Mouse (Mus musculus): ENCODE measurements around the gene Lhfp.
"Not testable (repeated sequence)": the region's sequence is repeated elsewhere in the genome, so short reads cannot be mapped to it uniquely, and the experiment has no call there.

Lhfp gene

GRCm38 (mm10) chr3:53100210-53100609 is 58.9 kb downstream of the Lhfp start:
- DNase-seq (ENCODE audit: low spot score in 2 of 2) = no peak

GRCm38 (mm10) chr3:53100803-53101202 is 59.5 kb downstream of the Lhfp start:
- no peak for DNase-seq (ENCODE audit: low spot score in 2 of 2)

GRCm38 (mm10) chr3:53101711-53102110 is 60.4 kb downstream of the Lhfp start:
- DNase-seq (ENCODE audit: low spot score in 2 of 2) = no peak

GRCm38 (mm10) chr3:53102131-53102756 is 60.9 kb downstream of the Lhfp start:
- DNase-seq (ENCODE audit: low spot score in 2 of 2) = no peak

GRCm38 (mm10) chr3:53102757-53103153 is 61.4 kb downstream of the Lhfp start:
- no peak for DNase-seq (ENCODE audit: low spot score in 2 of 2)

- no peak for DNase-seq (ENCODE audit: low spot score in 2 of 2)
Observed at GRCm38 (mm10) chr3:53108594-53109373, 67.5 kb downstream of the Lhfp start.

GRCm38 (mm10) chr3:53109879-53110278 is 68.6 kb downstream of the Lhfp start:
- DNase-seq (ENCODE audit: low spot score in 2 of 2) = no peak

- DNase-seq (ENCODE audit: low spot score in 2 of 2) = no peak
Observed at GRCm38 (mm10) chr3:53112048-53112447, 70.7 kb downstream of the Lhfp start.

GRCm38 (mm10) chr3:53118755-53119154 is 77.4 kb downstream of the Lhfp start:
- not testable (repeated sequence) for DNase-seq (ENCODE audit: low spot score in 2 of 2)

- DNase-seq (ENCODE audit: low spot score in 2 of 2) = no peak
Observed at GRCm38 (mm10) chr3:53119978-53120377, 78.7 kb downstream of the Lhfp start.

GRCm38 (mm10) chr3:53125495-53125894 is 84.2 kb downstream of the Lhfp start:
- DNase-seq (ENCODE audit: low spot score in 2 of 2) = no peak

GRCm38 (mm10) chr3:53138785-53139184 is 97.5 kb downstream of the Lhfp start:
- no peak for DNase-seq (ENCODE audit: low spot score in 2 of 2)

- no peak for DNase-seq (ENCODE audit: low spot score in 2 of 2)
Observed at GRCm38 (mm10) chr3:53139205-53139604, 97.9 kb downstream of the Lhfp start.

GRCm38 (mm10) chr3:53139642-53140041 is 98.3 kb downstream of the Lhfp start:
- no peak for DNase-seq (ENCODE audit: low spot score in 2 of 2)

GRCm38 (mm10) chr3:53142528-53142927 is 101.2 kb downstream of the Lhfp start:
- DNase-seq (ENCODE audit: low spot score in 2 of 2) = no peak

- DNase-seq (ENCODE audit: low spot score in 2 of 2) = no peak
Observed at GRCm38 (mm10) chr3:53145526-53145925, 104.2 kb downstream of the Lhfp start.

- no peak for DNase-seq (ENCODE audit: low spot score in 2 of 2)
Observed at GRCm38 (mm10) chr3:53145946-53146345, 104.6 kb downstream of the Lhfp start.

- DNase-seq (ENCODE audit: low spot score in 2 of 2) = no peak
Observed at GRCm38 (mm10) chr3:53147001-53147400, 105.7 kb downstream of the Lhfp start.

GRCm38 (mm10) chr3:53148751-53149150 is 107.4 kb downstream of the Lhfp start:
- no peak for DNase-seq (ENCODE audit: low spot score in 2 of 2)

GRCm38 (mm10) chr3:53149625-53150320 is 108.4 kb downstream of the Lhfp start:
- no peak for DNase-seq (ENCODE audit: low spot score in 2 of 2)

GRCm38 (mm10) chr3:53151081-53151480 is 109.8 kb downstream of the Lhfp start:
- no peak for DNase-seq (ENCODE audit: low spot score in 2 of 2)

GRCm38 (mm10) chr3:53151607-53152006 is 110.3 kb downstream of the Lhfp start:
- DNase-seq (ENCODE audit: low spot score in 2 of 2) = no peak

GRCm38 (mm10) chr3:53161963-53162362 is 120.6 kb downstream of the Lhfp start:
- DNase-seq (ENCODE audit: low spot score in 2 of 2) = no peak
